Mouse (Mus musculus): ENCODE data around the gene Arl6.

- TF ChIP-seq CTCF (IDR thresholded peaks at IDR 0.05; ENCODE audit: borderline replicate concordance, extremely low read depth, insufficient read depth, insufficient read length), result no peak
- no peak for TF ChIP-seq POLR2A (IDR thresholded peaks at IDR 0.05; ENCODE audit: borderline replicate concordance, extremely low read depth, insufficient read depth, insufficient read length, poor library complexity, severe bottlenecking)
Observed at GRCm38 (mm10) chr16:59604078-59604781, 35.0 kb downstream of the Arl6 start.

Data from brain, embryonic 14.5 days (tissue).